Mouse (Mus musculus): ENCODE results near the gene Hoxd4.
A peak's percentile ranks its signal among the peaks of the same experiment; 100 is the strongest.

Gene Hoxd4

DNA sequence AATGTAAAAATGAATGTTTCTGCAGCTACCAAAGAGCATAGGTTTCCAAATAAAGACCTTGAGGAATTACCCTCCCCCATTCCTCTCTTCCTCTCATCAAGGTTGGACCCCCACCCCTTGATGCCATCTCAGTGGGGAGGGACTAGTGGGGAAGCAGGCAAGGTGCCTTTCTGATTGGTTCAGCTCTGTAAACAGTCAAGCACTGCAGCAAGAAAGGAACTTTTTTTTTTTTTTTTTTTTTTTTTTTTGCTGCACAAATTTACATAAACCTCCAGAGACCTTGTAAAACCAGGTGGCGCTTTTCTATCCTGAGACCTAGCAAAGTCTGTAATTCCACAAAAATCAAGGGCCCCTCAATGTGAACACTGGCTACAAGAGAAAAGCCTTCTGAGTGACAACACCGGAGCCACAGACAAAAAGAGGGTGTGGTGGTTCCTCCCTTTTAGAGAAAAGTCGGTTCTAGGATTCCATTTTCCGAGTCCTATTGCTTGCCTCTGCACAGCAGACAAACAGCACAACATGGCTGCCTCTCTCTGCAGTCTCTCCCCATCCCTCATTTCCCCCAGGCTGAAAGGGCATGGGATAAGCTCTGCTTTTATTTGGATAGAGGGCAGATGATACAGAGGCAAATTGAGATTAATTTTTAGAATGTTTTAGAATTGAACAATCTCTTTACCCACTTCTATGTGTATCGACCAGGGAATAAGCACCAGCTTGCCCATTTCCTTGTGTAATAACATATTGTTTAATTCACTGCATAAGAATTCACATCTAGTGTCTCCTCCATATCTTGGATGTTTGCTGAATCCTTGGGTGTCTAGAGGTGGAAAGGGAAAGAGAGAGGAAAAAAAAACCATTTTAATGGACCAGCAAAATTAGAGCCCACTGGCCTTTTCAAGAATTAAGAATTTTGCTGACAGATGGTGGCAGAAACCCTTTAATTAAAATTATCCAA is 2.0 kb upstream of the Hoxd4 start:
- DNase-seq, result no peak

DNA sequence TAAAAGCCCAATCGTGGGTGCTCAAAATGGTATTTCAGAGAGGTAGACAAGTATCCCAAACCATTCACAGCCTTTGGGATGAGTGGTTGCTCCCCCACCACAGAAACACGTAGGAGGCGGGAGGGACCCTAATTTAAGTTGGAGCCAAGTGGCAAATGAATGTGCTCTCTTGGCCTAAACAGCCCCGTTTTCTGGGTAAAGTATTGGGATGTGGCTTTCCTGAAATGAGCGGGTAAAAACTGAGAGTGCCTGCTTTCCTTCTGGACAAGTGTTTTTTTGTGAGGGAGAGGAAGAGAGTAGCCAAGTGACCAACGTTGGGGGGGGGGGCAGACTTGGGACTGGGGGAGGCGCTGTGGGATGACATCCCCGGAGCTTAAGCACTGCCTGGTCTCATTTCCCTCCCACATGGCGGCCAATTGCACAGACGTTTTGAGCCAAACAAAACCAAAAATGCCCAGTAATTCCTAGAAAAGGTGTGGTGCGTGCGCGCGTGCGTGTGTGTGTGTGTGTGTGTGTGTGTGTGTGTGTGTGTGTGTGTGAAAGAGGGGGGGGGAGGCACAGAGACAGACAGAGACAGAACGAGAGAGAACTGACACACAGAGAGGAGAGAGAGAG is 693 bp upstream of the Hoxd4 start:
- no peak for DNase-seq

DNA sequence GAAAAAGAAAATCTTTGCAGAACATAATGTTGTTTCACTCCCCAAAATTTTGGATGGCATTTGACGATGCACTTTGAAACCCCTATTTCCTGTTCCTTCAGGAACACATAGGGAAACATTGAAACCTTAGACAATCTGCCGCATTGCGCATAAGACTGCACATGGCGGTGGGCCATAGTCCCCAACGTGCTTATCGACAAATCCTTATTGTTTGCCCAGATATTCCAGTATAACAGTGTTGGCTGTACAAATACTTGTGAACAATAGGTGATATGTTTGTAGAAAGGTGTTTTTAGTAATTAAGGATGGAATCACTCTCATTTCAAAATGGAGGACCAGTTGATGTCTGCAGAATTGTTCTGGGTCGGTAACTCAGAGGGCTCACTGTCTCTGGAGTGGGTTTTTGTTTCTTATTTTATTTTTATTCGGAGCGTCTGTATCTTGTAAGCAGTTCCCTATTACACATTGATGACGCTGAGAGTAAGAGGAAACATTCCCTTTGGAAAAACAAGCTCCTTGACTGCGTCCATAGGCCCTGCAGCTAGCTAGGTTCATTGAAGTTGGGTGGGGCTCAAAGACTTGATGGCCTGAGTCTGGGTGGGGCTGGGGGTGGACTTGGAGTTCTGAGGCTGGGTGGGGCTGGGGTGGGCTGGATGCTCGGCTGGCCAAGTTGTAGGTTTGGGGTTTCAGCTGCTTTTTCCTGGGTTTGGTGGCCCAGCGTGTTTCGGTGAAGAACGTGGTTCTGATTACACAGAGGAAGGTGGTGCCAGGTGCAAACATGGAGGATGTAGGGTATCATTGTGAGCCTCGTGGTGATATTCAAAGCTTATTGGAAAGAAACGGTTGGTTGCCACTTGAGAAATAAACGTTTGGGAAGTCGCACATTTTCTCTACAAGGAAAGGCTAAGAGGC is 1.8 kb downstream of the Hoxd4 start:
- no peak for DNase-seq

DNA sequence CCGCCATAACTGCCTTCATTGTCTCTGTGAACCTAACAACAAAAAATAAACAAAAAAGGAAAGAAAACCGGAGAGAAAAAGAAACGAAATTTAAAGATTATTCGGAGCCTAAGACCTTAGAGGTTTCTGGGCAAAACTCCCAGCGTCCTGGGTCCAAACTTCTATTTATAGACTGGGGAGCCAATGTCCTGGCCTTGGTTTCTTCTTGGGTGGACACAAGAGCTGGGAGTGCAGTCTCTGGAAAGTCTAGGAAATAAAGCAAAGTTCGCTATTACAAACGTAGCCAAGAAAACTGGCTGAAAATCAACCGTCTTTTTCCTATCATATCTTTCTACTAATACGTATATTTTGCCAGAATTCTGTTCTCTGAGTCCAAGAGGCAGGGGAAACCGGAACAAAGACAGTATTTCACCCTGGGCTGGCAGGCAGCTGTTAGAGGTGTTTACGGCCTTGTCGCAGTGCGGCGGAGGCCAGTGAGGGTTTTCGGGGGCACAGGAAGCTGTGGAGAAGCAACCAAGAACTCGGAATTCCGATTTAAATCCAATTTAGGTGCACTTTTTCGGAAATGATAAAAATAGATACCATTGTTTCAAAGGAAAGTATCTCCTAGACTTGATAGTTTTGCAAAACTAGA is 2.5 kb downstream of the Hoxd4 start:
- DNase-seq, result no peak

DNA sequence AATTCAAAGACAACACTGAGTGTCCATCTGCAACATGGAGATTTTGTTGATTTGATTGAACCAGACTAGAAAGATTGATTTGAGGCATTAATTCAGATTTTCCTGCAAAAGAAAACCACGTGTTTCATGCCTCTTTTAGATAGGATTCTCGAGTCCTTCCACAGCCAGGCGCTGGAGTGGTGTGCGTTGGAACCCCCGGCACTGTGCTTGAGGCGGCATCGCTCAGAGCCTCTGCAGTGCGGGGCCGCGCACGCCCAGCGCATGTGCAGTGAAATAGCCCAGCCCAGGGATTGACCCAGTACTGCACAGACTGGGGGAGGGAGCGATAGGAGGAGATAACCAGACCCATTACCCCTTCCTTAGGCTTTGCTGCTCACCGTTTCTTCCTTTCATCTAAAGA is 3.2 kb downstream of the Hoxd4 start:
- DNase-seq, result no peak

DNA sequence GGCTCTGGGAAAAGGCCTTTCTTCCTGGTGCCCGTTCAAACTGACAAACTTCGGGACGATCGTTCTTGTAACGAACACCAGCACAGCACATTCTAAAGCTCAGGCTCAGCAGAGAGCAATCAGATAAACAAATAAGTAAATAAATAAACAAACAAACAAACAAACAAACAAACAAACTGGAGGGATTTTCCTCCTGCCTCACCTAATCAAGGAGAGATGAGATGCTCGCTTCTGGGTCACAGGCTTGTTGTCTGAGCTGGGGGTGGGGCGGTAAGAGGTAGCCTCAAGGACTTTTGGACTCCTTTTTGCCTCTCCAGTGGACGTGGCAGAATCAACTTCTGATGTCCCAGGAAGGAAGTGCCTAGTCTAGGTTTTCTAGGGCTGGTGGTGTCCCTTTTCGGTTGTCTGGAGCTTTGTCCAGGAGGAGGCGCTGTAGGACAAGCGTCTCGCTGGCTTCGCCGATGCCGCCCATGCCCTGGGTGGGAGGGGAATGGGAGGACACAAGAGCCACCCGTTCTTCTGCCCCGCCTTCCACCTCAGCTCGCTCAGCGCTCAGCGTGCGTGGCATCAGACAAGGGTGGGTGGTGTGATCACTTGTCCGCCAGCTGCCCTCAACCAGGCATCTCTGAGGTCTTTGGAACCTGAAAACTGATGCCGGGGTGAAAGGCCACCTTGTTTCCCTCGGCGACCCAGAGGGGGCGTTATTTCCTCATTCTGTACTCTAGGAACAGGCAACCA is 3.9 kb downstream of the Hoxd4 start:
- DNase-seq, result peak; percentile 81

DNA sequence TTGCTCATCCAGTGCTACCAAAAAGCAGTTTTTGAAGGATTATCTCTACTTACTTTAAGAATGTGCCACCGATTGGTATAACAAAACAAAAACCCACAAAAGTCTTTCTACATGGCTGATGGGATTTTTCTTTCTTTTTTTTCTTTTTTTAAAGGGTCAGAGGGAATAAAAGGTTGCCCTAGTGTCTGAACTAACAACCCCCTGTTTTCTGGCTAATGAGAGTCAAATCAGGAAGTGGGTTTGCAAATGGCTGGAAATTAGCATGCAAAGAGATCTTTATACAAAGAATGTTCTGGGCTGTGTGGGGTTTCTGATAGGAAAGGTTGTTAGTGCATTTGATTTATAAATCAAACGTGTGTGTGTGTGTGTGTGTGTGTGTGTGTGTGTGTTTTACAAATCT is 8.7 kb downstream of the Hoxd4 start:
- DNase-seq, result no peak

DNA sequence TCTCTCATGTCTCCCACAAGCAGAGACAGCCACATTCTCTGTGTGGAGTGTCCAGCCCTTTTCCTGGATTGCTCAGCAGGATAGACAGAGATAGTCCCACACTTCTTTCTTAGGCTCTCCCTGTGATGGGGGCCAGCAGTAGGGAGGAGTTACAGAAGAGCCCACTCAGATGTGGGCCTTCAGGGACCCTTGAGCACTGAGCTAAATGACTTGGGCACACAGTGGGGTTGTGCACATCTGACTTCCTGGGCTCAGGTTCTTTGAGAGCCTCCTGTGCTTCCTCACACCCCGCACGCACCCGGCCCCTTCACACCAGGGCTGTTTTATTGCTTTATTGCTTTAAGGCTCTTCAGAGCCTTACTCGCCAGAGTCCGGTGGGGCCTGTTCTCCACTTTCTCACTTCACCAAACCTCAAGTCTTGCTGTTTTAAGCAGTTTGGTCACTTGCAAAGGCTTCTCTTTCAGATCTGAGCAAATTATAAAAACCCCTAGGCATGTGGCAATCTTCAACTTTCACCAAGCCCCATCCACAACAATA is 9.3 kb downstream of the Hoxd4 start:
- no peak for DNase-seq

DNA sequence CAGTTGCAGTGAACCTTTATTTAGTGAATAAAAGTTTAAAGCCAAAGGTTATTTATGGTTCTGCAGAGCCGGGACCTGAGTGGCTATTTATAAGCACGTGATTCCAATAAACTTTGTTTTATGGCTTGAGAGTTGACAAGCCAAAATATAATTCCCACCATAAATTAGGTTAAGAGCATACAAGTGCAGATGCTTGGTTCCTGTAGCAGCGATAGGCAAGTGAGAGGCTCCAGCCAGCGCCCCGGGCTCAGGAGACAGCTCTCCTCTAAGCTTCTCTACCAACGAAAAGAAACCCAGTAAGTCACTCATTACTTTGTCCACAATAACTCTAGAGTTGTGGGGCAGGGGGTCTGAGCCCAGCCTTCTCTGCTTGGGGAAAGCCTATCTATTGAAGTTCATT is 10.2 kb downstream of the Hoxd4 start:
- no peak for DNase-seq

DNA sequence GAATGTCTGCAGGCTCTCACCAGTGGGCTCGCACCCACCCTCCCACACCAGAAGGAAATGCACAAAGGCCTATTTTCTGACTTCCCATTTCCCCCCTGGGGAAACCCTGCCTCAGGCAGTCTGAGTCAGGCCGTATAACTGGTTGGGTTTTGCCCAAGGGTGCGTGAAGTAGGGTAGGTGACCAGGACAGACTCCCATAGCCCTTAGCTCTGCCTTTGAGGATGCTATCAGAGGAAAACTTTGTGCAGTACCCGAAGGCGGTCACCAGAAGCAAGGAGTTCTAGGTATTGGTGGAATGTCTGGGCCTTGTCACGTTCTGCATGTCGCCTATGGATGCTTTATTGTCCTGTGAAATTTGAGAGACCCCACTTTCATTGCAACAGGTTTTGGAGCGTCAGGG is 11.2 kb downstream of the Hoxd4 start:
- DNase-seq, result no peak

DNA sequence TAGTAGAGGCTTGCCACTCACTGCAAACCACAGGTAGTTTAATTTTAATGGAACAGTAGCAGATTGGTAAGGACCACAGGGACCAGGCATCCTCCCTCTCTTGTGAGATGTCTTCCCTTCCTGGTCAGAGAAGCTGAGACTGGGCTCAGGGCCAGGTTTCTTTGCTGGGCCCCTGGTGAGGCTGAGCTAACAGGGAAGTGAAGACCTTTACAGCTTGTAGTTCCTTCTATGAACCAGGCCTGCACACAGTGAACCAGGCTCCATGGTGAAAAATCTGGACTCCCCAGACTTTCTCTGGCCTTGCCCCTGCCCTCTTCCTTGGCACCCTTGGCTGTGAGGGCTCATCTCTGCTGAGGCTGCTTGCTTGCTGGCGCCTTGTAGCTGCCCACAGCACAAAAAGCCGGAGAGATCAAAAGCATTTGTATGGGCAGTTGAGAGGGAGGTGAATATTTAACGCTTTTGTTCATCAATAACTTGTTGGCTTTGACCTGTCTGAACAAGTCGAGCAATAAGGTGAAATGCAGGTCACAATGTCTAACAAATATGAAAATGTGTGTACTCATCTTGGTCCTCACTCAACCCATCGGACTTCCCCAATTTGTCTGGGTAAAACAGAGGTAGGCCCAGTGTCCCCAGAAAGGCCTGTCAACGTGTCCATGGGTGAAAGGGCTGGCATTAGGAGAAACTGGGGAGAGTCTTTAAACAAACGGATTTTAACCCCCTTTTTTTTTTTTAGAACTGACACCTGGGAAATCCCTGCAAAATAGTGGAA is 12.7 kb downstream of the Hoxd4 start:
- DNase-seq, result no peak

DNA sequence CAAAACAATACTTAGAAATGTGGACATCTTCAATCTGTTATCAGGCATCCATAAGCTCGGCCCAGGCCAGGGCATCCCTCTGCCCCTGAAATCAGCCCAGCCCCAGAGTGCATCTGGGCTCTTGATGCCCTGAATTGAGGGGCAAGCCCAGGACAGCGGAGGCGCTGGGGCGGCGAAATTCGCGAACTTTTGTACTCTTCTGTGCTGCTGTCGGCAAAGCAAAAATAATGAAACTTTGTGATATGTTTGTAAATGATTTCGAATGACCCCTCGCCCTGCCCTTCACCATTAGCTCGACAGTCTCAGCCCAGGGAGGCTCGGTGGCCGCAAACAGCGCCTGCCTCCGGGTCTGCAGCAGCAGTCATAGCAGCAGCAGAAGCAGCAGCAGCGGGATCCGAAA is 13.4 kb downstream of the Hoxd4 start:
- DNase-seq, result no peak

DNA sequence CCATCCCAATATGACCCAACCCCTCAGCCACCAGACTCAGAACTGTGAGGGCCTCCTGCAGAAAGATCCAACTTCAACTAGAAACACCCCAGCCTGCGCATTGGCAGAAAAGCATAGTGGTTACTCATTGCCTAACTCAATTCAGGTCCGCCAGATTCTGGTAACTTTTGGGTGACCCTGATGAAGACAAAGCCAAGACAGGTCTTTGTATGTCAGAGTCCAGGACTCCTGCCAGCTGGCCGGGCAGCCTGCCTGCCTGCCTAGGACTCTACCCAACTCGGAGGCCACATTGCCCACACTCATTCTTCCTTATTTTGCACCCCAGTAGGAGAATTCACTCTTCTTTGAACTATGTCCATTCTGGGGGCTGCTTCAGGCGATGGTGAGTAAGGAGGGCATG is 14.8 kb downstream of the Hoxd4 start, which contains the start of gene Gm28230:
Gm28230 (plus strand) TSS at position 178 of the 400 bp plus-strand sequence.
- DNase-seq, result no peak

DNA sequence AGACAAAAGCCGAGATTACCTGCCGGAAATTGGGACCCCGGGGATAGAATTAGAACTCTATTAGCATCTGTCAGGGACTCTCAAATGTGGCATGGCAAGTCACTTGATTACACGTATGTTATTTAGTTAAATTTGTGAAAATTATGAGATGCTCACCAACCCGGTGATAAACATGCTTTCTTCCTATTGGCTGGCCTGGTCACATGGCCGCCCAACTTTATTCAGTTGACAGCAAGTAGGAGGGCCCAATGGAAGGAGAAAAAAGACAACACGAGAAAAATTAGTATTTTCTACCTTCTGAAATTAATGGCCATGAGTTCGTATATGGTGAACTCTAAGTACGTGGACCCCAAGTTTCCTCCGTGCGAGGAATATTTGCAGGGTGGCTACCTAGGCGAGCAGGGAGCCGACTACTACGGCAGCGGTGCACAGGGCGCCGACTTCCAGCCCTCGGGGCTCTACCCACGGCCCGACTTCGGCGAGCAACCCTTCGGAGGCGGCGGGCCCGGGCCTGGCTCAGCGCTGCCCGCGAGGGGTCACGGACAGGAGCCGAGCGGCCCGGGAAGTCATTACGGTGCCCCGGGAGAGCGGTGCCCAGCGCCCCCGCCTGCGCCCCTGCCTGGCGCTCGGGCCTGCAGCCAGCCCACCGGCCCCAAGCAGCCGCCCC is 15.4 kb downstream of the Hoxd4 start:
- no peak for DNase-seq

DNA sequence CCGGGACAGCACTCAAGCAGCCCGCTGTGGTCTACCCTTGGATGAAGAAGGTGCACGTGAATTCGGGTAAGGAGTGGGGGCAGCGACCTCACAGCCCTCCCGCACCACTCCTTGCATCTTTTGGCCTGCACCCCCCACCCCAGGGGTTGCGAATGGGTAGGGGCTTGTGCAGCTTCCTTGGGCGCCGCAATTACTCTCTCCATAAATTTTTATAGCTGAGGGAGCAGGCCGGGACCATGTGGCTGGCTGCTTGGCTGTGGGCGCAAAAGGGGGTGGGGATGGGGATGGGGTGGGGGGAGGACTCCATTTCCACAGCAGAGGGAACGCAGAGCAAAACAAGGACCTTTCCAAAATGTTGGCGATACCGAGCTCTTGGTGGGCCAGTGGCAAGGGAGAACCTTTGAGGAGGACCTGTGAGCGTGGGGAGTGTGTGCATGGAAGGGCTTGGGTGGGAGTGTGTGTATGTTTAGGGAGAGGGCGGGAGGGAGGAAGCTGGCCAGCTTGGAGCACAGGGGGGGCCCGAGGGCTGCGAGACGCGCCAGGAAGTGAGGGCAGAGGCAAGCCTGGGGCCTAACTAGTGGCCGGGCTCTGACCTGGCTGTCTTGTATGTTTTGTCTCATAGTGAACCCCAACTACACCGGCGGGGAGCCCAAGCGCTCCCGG is 16.0 kb downstream of the Hoxd4 start:
- no peak for DNase-seq

DNA sequence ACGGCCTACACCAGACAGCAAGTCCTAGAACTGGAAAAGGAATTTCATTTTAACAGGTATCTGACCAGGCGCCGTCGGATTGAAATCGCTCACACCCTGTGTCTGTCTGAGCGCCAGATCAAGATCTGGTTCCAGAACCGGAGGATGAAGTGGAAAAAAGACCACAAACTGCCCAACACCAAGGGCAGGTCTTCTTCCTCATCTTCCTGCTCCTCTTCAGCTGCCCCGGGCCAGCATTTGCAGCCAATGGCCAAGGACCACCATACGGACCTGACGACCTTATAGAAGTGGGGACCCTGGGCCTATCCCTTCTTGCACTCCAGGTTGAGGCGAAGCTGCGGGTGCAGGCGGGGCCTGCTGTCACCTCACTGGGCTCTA is 16.6 kb downstream of the Hoxd4 start:
- no peak for DNase-seq

DNA sequence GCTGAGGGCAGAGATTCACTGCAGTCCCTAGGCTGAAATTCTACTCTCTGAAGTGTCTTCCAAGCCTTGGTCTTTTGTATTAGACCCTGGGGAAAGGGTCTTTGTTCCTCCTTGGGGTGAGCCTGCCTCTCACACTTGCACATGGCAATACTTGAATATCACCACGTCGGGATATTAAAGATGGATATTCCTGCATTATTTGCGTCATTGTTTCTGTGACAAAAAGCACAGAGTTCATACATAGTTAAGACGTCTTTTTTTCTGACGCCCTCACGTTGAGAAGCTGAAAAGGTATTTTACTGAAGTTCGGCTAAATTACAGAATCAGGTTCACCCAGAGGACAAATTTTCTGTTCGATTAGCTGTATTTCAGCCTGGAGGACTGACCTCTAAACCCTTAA is 18.6 kb downstream of the Hoxd4 start:
- no peak for DNase-seq

DNA sequence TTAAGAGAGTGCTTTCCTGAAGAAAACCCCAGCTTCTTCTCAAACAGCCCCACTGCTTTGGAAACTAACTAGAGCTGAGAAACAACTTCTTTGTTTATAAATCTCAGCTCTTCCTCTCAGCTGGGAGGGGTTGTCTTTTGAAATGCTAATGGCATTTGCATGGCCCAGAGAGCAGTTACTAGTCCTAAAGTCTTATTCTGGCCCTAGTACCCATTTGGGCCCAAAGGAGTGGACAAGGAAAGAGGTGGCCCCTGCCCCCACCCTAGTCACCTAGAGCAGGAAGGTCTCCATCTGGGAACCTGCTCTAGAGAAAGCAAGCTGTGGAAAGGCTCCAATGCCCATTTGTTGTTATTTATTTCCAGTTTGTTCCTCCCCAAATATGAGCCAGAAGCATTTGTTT is 19.3 kb downstream of the Hoxd4 start:
- DNase-seq, result no peak

DNA sequence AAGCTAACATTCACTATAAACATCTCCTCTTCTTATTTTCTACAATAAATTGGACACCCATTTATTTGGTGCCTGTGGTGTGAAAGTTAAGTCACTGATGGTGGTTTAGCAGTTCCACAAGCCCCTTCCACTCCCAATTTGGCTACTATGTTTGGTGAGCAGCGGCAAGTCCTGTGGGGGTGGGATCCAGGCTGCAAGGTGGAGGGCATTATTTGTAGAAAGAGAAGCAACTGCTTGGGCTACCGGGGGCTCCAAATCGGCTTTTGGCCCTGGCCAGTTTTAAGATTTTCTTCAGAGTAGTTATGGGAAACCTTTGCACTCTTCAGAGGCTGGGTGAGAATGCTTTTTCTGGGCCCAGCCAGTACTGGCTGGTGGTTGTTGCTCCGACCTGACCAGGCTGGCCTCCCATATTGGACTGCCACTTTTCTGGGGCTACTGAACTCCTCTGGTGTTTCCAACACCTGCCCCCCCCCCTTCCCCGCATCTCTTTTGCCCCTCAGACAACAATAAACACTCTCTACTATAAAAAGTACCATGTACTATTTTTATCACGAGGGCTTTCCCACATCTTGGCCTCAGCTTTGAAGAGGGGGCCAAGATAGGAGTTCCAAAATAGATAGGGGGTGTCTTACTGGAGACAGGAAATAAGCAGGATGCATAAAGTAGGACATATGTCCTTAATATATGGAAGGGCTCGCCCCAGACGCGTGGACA is 20.2 kb downstream of the Hoxd4 start:
- DNase-seq, result no peak

Measured in liver (tissue).